Mouse (Mus musculus) liver, adult 2 months (tissue): ENCODE measurements at regions not wholly inside any gene's neighbourhood (a gene's known extent, or its start where the extent isn't known, plus 50 kb on each side); places are given as distances from the start of the nearest gene placed in this dataset.

ENCODE experiments used
- CTCF ChIP-seq: fragments of 200-500 bp; IDR thresholded peaks from 2 replicates; pipeline ENCODE4 v1.5.1; 2011; ENCODE audit warnings: low read depth, low read length, control low read depth
- POLR2A ChIP-seq: fragments of 200-500 bp; IDR thresholded peaks from 2 replicates; pipeline ENCODE4 v1.6.1; 2011; ENCODE audit warnings: low read length, control low read depth; ENCODE audit not compliant: insufficient read depth; ENCODE audit errors: extremely low read depth

DNA sequence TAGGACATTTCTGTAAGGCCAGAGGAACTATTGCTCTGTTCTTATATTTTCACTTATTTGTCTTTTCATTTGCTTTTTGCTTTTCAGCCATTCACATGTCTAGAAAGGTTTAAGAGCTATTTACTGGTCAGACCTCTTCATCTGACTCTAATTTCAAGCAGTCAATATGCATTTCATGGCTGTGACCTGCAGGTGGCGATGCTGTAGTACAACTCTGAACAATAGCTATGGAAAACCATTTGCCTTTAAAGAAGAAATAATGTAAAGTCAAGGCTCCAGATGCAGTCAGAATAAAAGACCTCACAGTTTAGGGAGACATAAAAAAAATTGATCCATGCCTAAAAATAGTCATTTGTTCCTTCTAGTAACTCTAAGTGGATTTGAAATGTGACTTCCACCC, 95.7 kb upstream of the Tmem28 start:
- TF ChIP-seq POLR2A = no peak
- TF ChIP-seq CTCF = no peak
